Mouse (Mus musculus) heart, adult 2 months (tissue): ENCODE results near the gene Nr3c2.

ENCODE experiments used
- CTCF ChIP-seq: fragments of 200-600 bp; IDR thresholded peaks from 2 replicates; pipeline ENCODE4 v1.8.1; 2022; ENCODE audit warnings: antibody characterized with exemption, mild to moderate bottlenecking, moderate library complexity
- EP300 ChIP-seq: fragments of 200-500 bp; IDR thresholded peaks from 2 replicates; pipeline ENCODE4 v1.6.1; 2011; ENCODE audit warnings: low read depth, low read length, control low read depth; ENCODE audit not compliant: insufficient read depth
- POLR2A ChIP-seq: fragments of 200-500 bp; IDR thresholded peaks from 2 replicates; pipeline ENCODE4 v1.6.1; 2011; ENCODE audit warnings: mild to moderate bottlenecking, low read depth, low read length, control low read depth; ENCODE audit not compliant: insufficient read depth

- TF ChIP-seq CTCF, result no peak
- TF ChIP-seq POLR2A, result no peak
- no peak for TF ChIP-seq EP300
Observed at GRCm38 (mm10) chr8:77186914-77187536, 287.8 kb downstream of the Nr3c2 start.
